Mouse (Mus musculus) embryonic fibroblast, embryonic 13.5 days (primary cell): ENCODE measurements around the gene Sptssa.

Experiments
- CTCF ChIP-seq: IDR thresholded peaks from 2 replicates; pipeline ENCODE4 v1.5.1; 2011; ENCODE audit warnings: mild to moderate bottlenecking, control low read depth, low read length, moderate library complexity, borderline replicate concordance; ENCODE audit not compliant: insufficient read depth
- POLR2A ChIP-seq: IDR thresholded peaks from 2 replicates; pipeline ENCODE4 v1.6.1; 2011; ENCODE audit warnings: low read depth, mild to moderate bottlenecking, control low read depth, low read length, moderate library complexity

GRCm38 (mm10) chr12:54657951-54658350, 1.6 kb upstream of the Sptssa start:
- no peak for TF ChIP-seq CTCF
- TF ChIP-seq POLR2A, result no peak
